Mouse (Mus musculus): ENCODE measurements around the gene Vmn2r93. TPM values are rescaled to one million over a fixed set of nuclear protein-coding genes. Genes with fewer than 3 reads are reported as not detected.

Gene Vmn2r93
- not detected for total RNA-seq (2021)
- long read RNA-seq, experiment 1 = 0 reads
- long read RNA-seq, experiment 2 = 0 reads

DNA sequence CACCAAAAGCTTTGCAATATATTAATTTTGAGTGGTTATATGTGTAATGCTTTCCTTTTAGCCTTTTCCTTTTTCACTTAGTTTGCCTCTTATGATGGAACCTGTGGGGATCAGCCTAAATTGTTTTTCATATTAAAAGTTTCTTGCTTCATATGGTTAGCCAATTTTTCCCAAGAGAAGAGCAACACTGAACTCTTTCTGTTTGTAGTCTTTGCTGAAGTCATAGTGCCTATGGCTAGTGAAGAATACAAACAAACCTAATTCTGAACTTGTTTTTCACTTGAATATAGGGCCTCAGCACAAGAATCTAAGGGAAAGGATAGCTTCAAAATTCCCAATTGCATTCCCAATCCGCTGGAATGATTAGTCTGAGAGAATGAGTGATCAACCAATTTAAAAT is at the start of gene Vmn2r93:
Vmn2r93 (plus strand) TSS at position 301 of the 400 bp plus-strand sequence.
- intact Hi-C loops (cut with DNase I) = no loop called here

DNA sequence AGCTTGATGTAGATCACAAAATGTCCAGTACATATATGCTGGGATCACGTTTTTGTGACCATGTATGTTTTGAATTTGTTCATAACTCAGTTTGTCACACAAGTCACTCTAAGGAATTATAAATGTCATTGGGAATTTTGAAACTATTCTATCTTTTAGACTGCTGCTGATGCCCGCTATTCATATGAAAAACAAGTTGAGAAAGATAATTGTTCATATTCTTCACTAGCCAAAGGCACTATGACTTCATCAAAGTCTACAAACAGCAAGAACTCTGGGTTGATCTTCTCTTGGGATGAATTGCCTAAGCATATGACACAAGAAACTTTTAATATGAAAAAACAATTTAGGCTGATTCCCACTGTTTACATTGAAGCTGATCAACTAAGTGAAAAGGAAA is 20.2 kb upstream of the Vmn2r93 start, which contains the start of gene Vmn2r94:
Vmn2r94 (minus strand) TSS at position 101 of the 400 bp plus-strand sequence.
- no peak for DNase-seq
- intact Hi-C loops (cut with DNase I) = no loop called here

More for the DNA sequence above, at the start of gene Vmn2r93:
- DNase-seq = no peak

DNA sequence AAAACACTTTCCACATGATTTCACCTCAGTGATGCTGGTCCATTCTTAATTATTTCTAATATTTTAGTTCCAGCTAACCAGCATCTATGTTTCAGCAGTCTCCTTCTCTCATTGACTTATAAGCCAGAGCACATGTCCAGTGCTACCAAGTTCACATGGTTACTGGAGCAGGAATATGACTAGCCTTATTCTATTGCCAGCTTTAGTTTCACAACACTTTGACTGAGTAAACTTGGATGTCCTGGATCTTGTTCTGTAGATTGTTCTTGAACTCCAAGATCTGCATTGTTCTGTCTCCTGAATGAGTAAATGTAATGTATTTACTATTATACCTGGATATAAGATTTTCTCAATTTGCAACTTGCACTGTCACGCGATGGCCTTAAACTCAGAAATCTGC is 25.1 kb downstream of the Vmn2r93 start:
- intact Hi-C loops (cut with DNase I) = no loop called here
- no peak for DNase-seq

DNA sequence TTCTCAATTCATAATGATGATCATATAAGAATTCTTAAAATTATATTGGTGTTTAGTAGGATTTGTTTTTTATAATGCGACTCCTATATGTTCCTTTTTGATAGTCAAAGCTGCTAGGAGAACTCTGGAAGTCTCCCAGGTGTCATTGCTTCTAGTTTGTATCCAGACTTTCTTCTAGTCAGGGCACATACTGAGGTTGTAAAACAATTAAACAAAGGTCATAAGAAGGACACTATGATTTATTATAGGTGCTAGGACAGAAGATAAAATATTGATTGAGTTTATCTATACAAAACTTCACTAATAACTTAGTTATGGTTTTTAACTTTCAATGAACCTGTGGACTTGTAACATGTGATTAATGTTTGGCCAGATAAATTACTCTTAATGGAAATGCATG is 62.1 kb downstream of the Vmn2r93 start:
- DNase-seq = no peak
- intact Hi-C loops (cut with DNase I) = no loop called here

DNA sequence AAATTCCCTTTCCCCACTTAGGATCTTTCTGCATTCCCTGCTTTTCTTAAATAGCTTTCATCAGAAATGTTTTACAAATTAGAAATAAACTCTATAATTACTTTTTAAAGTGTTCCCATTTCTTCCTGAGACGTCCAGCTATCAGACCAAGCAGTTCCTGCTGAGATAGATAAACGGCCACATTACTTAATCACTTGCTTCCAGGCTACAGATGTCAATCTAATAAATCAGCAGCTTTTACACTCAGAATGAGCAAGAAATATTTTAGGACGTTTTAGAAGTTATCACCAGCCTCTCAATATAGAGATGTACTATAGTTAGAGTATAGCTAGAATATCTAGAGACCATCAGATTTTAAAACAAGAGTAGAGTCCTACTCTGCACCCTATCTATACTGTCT is 62.7 kb downstream of the Vmn2r93 start:
- intact Hi-C loops (cut with DNase I) = no loop called here
- no peak for DNase-seq

Other genes starting within 250 kb of the Vmn2r93 start
- not detected for gene Vmn2r124, start 248.7 kb upstream of the Vmn2r93 start, total RNA-seq (2021)
- gene Vmn2r91, start 213.1 kb upstream of the Vmn2r93 start, total RNA-seq (2021) = not detected
- not detected for gene Vmn2r92, start 146.2 kb upstream of the Vmn2r93 start, total RNA-seq (2021)
- not detected for gene Vmn2r94, start 20.3 kb upstream of the Vmn2r93 start, total RNA-seq (2021)
- not detected for gene Vmn2r95, start 126.0 kb downstream of the Vmn2r93 start, total RNA-seq (2021)